Mouse (Mus musculus) midbrain, embryonic 14.5 days (tissue): ENCODE data around the gene Azi2. TPM values are rescaled to one million over a fixed set of nuclear protein-coding genes. Genes with fewer than 3 reads are reported as not detected.

Source experiments
- ATAC-seq: fragments of 200-750 bp; cut with Nextera tagmentation; 2 replicates; pipeline ENCODE4 v1.8.0; 2017; ENCODE audit warnings: moderate number of reproducible peaks, moderate library complexity; ENCODE audit not compliant: low FRiP score, low TSS enrichment
- DNase-seq: peaks from one replicate; pipeline ENCODE4 v3.0.0-alpha.2; 2015
- H3K27ac ChIP-seq: fragments of 300-500 bp; sonication (generic); replicated peaks from 2 replicates; pipeline ENCODE4 v1.5.1; 2014; ENCODE audit warnings: mild to moderate bottlenecking, low read depth, low read length, moderate library complexity
- H3K27me3 ChIP-seq: fragments of 300-500 bp; sonication (generic); 2 replicates; pipeline ENCODE4 v1.6.1; 2014; ENCODE audit warnings: low read length, control low read depth, mixed read lengths; ENCODE audit not compliant: control insufficient read depth, insufficient read depth
- H3K36me3 ChIP-seq: fragments of 300-500 bp; sonication (generic); 2 replicates; pipeline ENCODE4 v1.6.1; 2014; ENCODE audit warnings: low read length, control low read depth; ENCODE audit not compliant: control insufficient read depth, insufficient read depth
- H3K4me1 ChIP-seq: fragments of 300-500 bp; sonication (generic); 2 replicates; pipeline ENCODE4 v1.6.1; 2014; ENCODE audit warnings: mild to moderate bottlenecking, antibody characterized with exemption, low read length, control low read depth; ENCODE audit not compliant: control insufficient read depth, insufficient read depth
- H3K4me2 ChIP-seq: fragments of 300-500 bp; sonication (generic); 2 replicates; pipeline ENCODE4 v1.6.1; 2014; ENCODE audit warnings: mild to moderate bottlenecking, low read length, moderate library complexity
- H3K4me3 ChIP-seq: fragments of 300-500 bp; sonication (generic); replicated peaks from 2 replicates; pipeline ENCODE4 v1.5.1; 2014; ENCODE audit warnings: low read depth, low read length
- H3K9ac ChIP-seq: fragments of 300-500 bp; sonication (generic); replicated peaks from 2 replicates; pipeline ENCODE4 v1.6.1; 2014; ENCODE audit warnings: mild to moderate bottlenecking, low read length, moderate library complexity
- H3K9me3 ChIP-seq: fragments of 300-500 bp; sonication (generic); 2 replicates; pipeline ENCODE4 v1.6.1; 2016; ENCODE audit warnings: low read length, control low read depth, mixed read lengths; ENCODE audit not compliant: control insufficient read depth
- WGBS: fragments of 180-500 bp; shearing (Covaris S2); extraction: QIAGEN DNeasy Blood & Tissue Kit; methylation state at CpG from one replicate; pipeline ENCODE4 v1.1.7; 2014; 5-methylcytosine and 5-hydroxymethylcytosine counted together
- microRNA-seq: library from miRNA; unstranded; fragments of <30 nt; microRNA quantifications from one replicate; pipeline ENCODE4, GENCODE M21; 2016
- polyA plus RNA-seq: library from polyadenylated mRNA; unstranded; fragments of >200 nt; fragmentation: Nextera tagmentation; extraction: Ambion mirVana; gene quantifications from 2 replicates; pipeline ENCODE4 v1.2.1, GENCODE M21; 2014

The Azi2 gene
- polyA plus RNA-seq, 1 experiment from 2014 or later: 89.7 TPM

GRCm38 (mm10) chr9:118108527-118109011, 68.3 kb downstream of the Azi2 start:
- H3K36me3 ChIP-seq: no peaks in the 10 kb centered on the region
- ATAC-seq (no peak), DNase-seq (peak; percentile 28)
- no peak overlapping the region for H3K27ac ChIP-seq
- 0 out of 2 replicates have a peak, but pooled peaks cover 7% of the 10 kb centered on the region for H3K4me1 ChIP-seq
- no peak overlapping the region for H3K4me3 ChIP-seq
- H3K4me2 ChIP-seq: no peak overlapping the region
- H3K9me3 ChIP-seq: no peaks in the 10 kb centered on the region
- H3K27me3 ChIP-seq: no peaks in the 10 kb centered on the region
- no peak overlapping the region for H3K9ac ChIP-seq
- WGBS: 37% methylated on average over 4 of the region's 4 CpGs

DNA sequence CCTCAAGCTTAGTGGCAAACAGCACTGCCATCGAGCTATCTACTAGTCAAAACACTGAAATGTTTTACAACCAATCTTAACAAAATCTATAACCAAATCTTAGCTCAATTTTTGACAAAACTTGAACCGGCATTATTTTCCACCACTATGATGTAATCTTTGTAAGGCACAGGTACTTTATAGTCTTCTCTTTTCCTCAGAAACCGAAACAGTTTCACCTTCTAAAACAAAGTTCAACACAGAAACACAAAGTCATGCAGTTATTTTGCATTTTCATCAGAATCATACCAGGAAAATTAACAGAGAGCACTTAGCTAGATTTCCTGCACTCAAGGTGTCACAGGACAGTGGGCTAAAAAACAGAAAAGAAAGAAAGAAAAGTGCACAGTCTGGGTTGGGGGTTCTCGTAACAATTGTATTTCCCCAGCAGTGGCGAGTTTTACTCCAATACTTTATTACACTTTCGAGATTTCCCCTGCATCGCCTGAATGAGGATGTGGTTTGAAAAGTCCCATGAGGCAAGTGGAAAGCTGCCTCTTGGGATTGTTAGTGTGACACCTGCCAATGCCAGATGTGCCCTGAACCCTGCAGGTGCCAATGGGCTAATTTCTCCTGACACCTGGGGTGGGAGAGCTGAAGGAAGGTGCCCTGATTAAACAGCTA, 69.5 kb downstream of the Azi2 start:
- Histone ChIP-seq H3K4me3 (no peak overlapping the region), H3K4me2 (no peak overlapping the region), H3K27ac (no peak overlapping the region), H3K4me1 (0 out of 2 replicates have a peak, but pooled peaks cover 7% of the 10 kb centered on the region), H3K9ac (no peak overlapping the region), H3K27me3 (no peaks in the 10 kb centered on the region), H3K36me3 (no peaks in the 10 kb centered on the region), H3K9me3 (no peaks in the 10 kb centered on the region)
- DNase-seq (no peak), ATAC-seq (no peak)
- 84% methylated on average over 7 of the region's 7 CpGs for WGBS

DNA sequence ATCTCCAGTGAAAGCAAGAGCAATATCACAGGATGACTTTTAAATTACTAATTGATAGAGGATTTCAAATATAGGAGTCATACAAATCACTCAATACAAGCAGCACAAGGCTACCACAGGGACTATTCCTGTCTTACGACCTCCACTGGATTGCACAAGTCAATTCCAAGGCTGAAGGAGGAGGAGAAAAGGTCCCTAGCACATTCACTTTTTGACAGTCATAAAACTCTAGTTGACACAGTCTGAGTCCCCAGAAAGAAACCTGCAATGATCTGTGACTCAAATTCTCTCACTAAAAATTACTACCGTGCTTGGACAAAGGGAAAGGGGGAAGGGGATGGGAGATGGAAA, 70.0 kb downstream of the Azi2 start:
- DNase-seq (no peak), ATAC-seq (no peak)
- 73% methylated on average over 2 of the region's 2 CpGs for WGBS
- H3K4me2 ChIP-seq: no peak overlapping the region
- H3K9ac ChIP-seq: no peak overlapping the region
- no peak overlapping the region for H3K4me3 ChIP-seq
- no peaks in the 10 kb centered on the region for H3K27me3 ChIP-seq
- H3K4me1 ChIP-seq: 0 out of 2 replicates have a peak, but pooled peaks cover 7% of the 10 kb centered on the region
- H3K36me3 ChIP-seq: no peaks in the 10 kb centered on the region
- no peaks in the 10 kb centered on the region for H3K9me3 ChIP-seq
- no peak overlapping the region for H3K27ac ChIP-seq

Small RNA genes lying within 50 kb of the gene (microRNA-seq; reads per million reads assigned to microRNA genes)
- gene Gm22008: not detected

Other genes with a start within 250 kb of the Azi2 start
- 43.8 and 45.0 TPM in 2 replicates for gene Cmc1, start 109.7 kb downstream of the Azi2 start, polyA plus RNA-seq